Mouse (Mus musculus): ENCODE data around the gene Gmfb. TPM values are rescaled to one million over a fixed set of nuclear protein-coding genes. Genes with fewer than 3 reads are reported as not detected.

The Gmfb gene
- total and polyA plus RNA-seq, 3 experiments: 27.2 to 97.6 (median 70.1) TPM

GRCm38 (mm10) chr14:46782187-46782828 is 39.7 kb downstream of the Gmfb start:
- peaks cover 7 to 44% of the 10 kb centered on the region in 2 experiments for H3K4me1 ChIP-seq (ENCODE audit: control insufficient read depth in 1 of 2, insufficient read depth in 2 of 2)
- H3K4me2 ChIP-seq (ENCODE audit: insufficient read depth, low read depth, poor library complexity, severe bottlenecking): peak overlapping the region; percentile 92
- peak overlapping the region; percentile 80 for H3K27ac ChIP-seq (ENCODE audit: insufficient read depth, low read depth)
- dilution Hi-C loops (cut with MboI; ENCODE audit: extremely low pct_ligation_motif_present, extremely low pct_unique_long_range_greater_than_20kb, low sequenced_read_pairs): no loop called here
- DNase-seq (ENCODE audit: extremely low read depth): peak; percentile 71
- TF ChIP-seq MYC (IDR thresholded peaks at IDR 0.05; ENCODE audit: low read depth, low read length) (no peak), USF2 (conservative IDR thresholded peaks at IDR 0.05; ENCODE audit: low read depth, low read length) (peak; percentile 58), E2F4 (IDR thresholded peaks at IDR 0.05; ENCODE audit: insufficient replicate concordance, low read depth, low read length) (no peak), JUND (conservative IDR thresholded peaks at IDR 0.05; ENCODE audit: low read depth, low read length) (peak; percentile 89), POLR2AphosphoS2 (IDR thresholded peaks at IDR 0.05; ENCODE audit: low read depth, low read length) (no peak), JUN (IDR thresholded peaks at IDR 0.05; ENCODE audit: insufficient read depth, low read depth, low read length) (peak; percentile 75), BHLHE40 (IDR thresholded peaks at IDR 0.05; ENCODE audit: low read depth, low read length) (peak; percentile 83), ZC3H11A (IDR thresholded peaks at IDR 0.05; ENCODE audit: low read depth, low read length) (no peak), SIN3A (IDR thresholded peaks at IDR 0.05; ENCODE audit: low read length) (peak; percentile 54; the same call in 1 of the 2 replicates), CTCF (conservative IDR thresholded peaks at IDR 0.05 in 1 of 2, IDR thresholded peaks at IDR 0.05 in 1 of 2; ENCODE audit: low read depth in 2 of 2, low read length in 2 of 2) (no peak), TBP (conservative IDR thresholded peaks at IDR 0.05; ENCODE audit: low read depth, low read length) (no peak), KAT2A (IDR thresholded peaks at IDR 0.05; ENCODE audit: insufficient replicate concordance, low read length) (no peak), CHD2 (IDR thresholded peaks at IDR 0.05; ENCODE audit: low read length) (no peak), RAD21 (IDR thresholded peaks at IDR 0.05; ENCODE audit: low read depth, low read length) (no peak), MXI1 (IDR thresholded peaks at IDR 0.05; ENCODE audit: low read depth, low read length) (no peak), EP300 (IDR thresholded peaks at IDR 0.05; ENCODE audit: low read length) (peak; percentile 85), PAX5 (IDR thresholded peaks at IDR 0.05; ENCODE audit: low read length) (no peak), IRF4 (IDR thresholded peaks at IDR 0.05; ENCODE audit: low read depth, low read length) (peak; percentile 95), HCFC1 (IDR thresholded peaks at IDR 0.05; ENCODE audit: low read depth, low read length) (no peak), NELFE (IDR thresholded peaks at IDR 0.05; ENCODE audit: low read depth, low read length) (no peak), USF1 (IDR thresholded peaks at IDR 0.05; ENCODE audit: low read depth, low read length) (peak; percentile 57), MEF2A (IDR thresholded peaks at IDR 0.05; ENCODE audit: borderline replicate concordance, low read depth, low read length) (no peak), CHD1 (IDR thresholded peaks at IDR 0.05; ENCODE audit: low read depth, low read length) (no peak), NRF1 (IDR thresholded peaks at IDR 0.05; ENCODE audit: low read depth, low read length) (no peak), MAFK (IDR thresholded peaks at IDR 0.05; ENCODE audit: insufficient replicate concordance, low read length) (no peak), GABPA (IDR thresholded peaks at IDR 0.05; ENCODE audit: insufficient replicate concordance, low read depth, low read length) (no peak), POLR2A (IDR thresholded peaks at IDR 0.05; ENCODE audit: low read depth, low read length) (no peak), TCF12 (IDR thresholded peaks at IDR 0.05; ENCODE audit: low read depth, low read length) (no peak), MAZ (IDR thresholded peaks at IDR 0.05; ENCODE audit: low read depth, low read length) (no peak), ZKSCAN1 (IDR thresholded peaks at IDR 0.05; ENCODE audit: borderline replicate concordance, low read depth, low read length) (no peak), ELF1 (IDR thresholded peaks at IDR 0.05; ENCODE audit: low read depth, low read length) (peak; percentile 48; the same call in 1 of the 2 replicates), ZNF384 (IDR thresholded peaks at IDR 0.05; ENCODE audit: low read depth, low read length) (no peak), MAX (IDR thresholded peaks at IDR 0.05; ENCODE audit: low read length) (no peak; the same call in 1 of the 2 replicates), SMC3 (IDR thresholded peaks at IDR 0.05; ENCODE audit: low read depth, low read length) (no peak), ETS1 (conservative IDR thresholded peaks at IDR 0.05; ENCODE audit: low read depth, low read length) (0 out of 2 replicates have a peak, but pooled peaks have one; percentile 21), RCOR1 (conservative IDR thresholded peaks at IDR 0.05; ENCODE audit: low read depth, low read length) (0 out of 2 replicates have a peak, but pooled peaks have one; percentile 50), ZMIZ1 (IDR thresholded peaks at IDR 0.05; ENCODE audit: low read depth, low read length) (no peak), UBTF (IDR thresholded peaks at IDR 0.05; ENCODE audit: low read depth, low read length) (no peak)
- H3K9me3 ChIP-seq (replicated peaks; ENCODE audit: low read length): peaks cover 30% of the 10 kb centered on the region
- no peak overlapping the region for H3K4me3 ChIP-seq (replicated peaks in 1 of 3; ENCODE audit: low read depth in 2 of 3, low read length in 2 of 3, poor library complexity in 1 of 3)
- in situ Hi-C loops (cut with MboI; ENCODE audit: low pct_ligation_motif_present, low pct_unique_long_range_greater_than_20kb, low sequenced_read_pairs): no loop called here
- H3K27me3 ChIP-seq (replicated peaks): no peaks in the 10 kb centered on the region
- H3K36me3 ChIP-seq (replicated peaks in 1 of 2; ENCODE audit: control insufficient read depth in 1 of 2, insufficient read depth in 1 of 2, low read length in 1 of 2): peaks cover 33 to 71% of the 10 kb centered on the region in 2 experiments
- peak overlapping the region; percentile 33 for H3K9ac ChIP-seq (ENCODE audit: insufficient read depth, low read depth)
- peaks cover 62% of the 10 kb centered on the region for H3K79me2 ChIP-seq (replicated peaks; ENCODE audit: control insufficient read depth, extremely low read depth, insufficient read depth, poor library complexity, severe bottlenecking)

All from CH12.LX (cell line).